Mouse (Mus musculus) brown adipose tissue, adult 24 weeks (tissue): ENCODE results near the gene Dnajb4. TPM values are rescaled to one million over a fixed set of nuclear protein-coding genes. Genes with fewer than 3 reads are reported as not detected.
A peak's percentile ranks its signal among the peaks of the same experiment; 100 is the strongest.

Source experiments
- H3K27ac ChIP-seq: fragments of 200-500 bp; replicated peaks from 2 replicates; pipeline ENCODE4 v1.5.1; 2012; ENCODE audit warnings: low read depth, mild to moderate bottlenecking, low read length
- H3K4me1 ChIP-seq: fragments of 200-500 bp; 2 replicates; pipeline ENCODE4 v1.6.1; 2012; ENCODE audit warnings: low read length, mixed read lengths; ENCODE audit not compliant: control insufficient read depth, insufficient read depth, insufficient read length
- H3K4me3 ChIP-seq: fragments of 200-500 bp; 2 replicates; pipeline ENCODE4 v1.5.1; 2012; ENCODE audit warnings: low read depth, mild to moderate bottlenecking, low read length, moderate library complexity; ENCODE audit not compliant: insufficient read depth
- polyA plus RNA-seq: library from polyadenylated mRNA; stranded (reverse); fragments of >200 nt; gene quantifications from 2 replicates; pipeline ENCODE4 v1.2.4, GENCODE M21; 2012; ENCODE audit not compliant: missing spikeins, insufficient read depth, insufficient read length

The Dnajb4 gene
- polyA plus RNA-seq, 1 experiment: 40.7 TPM

GRCm38 (mm10) chr3:152225906-152226305 lies 15.8 kb upstream of the Dnajb4 start:
- Histone ChIP-seq H3K4me1 (no peaks in the 10 kb centered on the region), H3K4me3 (no peak overlapping the region), H3K27ac (no peak overlapping the region)

GRCm38 (mm10) chr3:152224918-152225317 lies 14.8 kb upstream of the Dnajb4 start:
- Histone ChIP-seq H3K27ac (no peak overlapping the region), H3K4me3 (no peak overlapping the region), H3K4me1 (no peaks in the 10 kb centered on the region)

DNA sequence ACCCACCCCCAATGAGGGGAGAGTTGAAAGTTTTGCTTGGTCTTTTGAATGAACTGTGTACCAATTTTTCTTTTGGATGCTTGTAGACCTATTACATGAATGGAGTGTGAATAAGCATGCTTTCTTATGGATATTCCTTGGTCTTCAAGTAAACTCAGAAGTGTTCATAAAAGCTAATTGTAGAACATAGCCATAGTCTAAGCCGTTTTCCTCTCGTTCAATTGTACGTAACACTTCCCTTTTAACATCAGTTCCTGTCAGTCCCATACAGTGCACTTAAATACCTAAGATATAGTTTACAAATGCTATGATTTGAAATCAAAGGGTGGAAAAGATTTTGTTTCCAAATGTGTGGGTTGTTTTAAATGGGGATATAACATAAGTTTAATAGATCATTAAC lies 3.3 kb upstream of the Dnajb4 start:
- Histone ChIP-seq H3K27ac (no peak overlapping the region), H3K4me1 (peaks cover 7% of the 10 kb centered on the region), H3K4me3 (no peak overlapping the region)

DNA sequence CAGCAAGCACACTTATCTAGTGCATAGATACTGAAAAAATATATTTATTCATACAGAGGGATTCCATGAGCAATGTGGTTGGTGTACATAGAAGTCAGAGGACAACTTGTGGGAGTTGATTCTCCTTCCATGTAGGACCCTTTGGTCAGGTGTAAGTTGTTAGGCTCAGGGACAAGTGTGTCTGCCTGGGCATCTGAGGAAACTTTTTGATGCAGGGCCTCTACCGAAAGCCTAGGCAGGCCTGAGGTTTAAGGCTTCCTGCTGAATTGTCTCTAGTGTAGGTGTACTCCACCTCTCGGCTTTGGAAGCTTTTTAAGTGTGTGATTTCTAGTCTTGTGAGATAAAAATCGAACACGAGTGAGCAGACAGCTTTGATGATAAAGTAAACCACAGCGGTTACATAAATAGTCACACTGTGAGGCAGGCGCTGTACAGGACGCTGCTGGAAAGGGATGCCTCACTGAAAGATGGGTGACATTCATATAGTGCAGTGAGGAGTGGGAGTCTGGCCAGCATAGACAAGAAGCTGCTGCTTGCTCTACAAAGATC lies 1.7 kb upstream of the Dnajb4 start:
- Histone ChIP-seq H3K4me1 (peaks cover 7% of the 10 kb centered on the region), H3K27ac (no peak overlapping the region), H3K4me3 (peak overlapping the region; percentile 84)

DNA sequence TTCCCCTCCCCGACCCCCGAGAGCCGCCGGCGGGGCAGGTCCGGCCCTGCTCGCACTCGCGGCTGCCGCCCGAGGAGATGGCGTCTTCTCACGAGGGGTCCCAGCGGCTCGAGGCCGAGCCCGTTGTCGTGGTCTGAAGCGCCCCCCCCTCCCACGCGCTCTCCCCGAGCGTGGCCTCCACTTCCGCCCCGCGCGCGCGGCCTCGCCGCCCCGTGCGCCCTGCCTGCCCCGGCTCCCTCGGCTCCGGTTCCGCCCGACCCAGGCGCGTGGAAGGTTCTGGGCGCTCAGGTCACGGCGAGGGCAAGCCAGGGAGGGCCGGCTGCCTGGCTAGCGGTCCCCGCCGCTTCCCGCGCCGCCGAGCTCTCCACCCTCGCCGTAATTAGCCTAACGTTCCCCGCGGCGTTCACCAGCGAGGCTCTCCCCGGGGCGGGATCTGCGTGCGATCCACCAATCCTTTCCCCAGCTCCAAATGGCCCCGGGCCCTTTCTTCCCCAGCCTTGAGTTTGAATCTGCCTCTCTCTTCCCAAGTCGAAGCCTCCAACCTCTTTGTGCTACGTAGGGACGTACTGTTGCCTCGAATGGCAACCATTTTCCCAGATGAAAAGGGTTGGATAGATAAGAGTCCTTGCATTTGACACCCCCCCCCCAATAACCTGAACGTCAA lies 758 bp upstream of the Dnajb4 start:
- peak overlapping the region; percentile 92 for H3K27ac ChIP-seq
- H3K4me1 ChIP-seq: peaks cover 7% of the 10 kb centered on the region
- H3K4me3 ChIP-seq: peak overlapping the region; percentile 84

DNA sequence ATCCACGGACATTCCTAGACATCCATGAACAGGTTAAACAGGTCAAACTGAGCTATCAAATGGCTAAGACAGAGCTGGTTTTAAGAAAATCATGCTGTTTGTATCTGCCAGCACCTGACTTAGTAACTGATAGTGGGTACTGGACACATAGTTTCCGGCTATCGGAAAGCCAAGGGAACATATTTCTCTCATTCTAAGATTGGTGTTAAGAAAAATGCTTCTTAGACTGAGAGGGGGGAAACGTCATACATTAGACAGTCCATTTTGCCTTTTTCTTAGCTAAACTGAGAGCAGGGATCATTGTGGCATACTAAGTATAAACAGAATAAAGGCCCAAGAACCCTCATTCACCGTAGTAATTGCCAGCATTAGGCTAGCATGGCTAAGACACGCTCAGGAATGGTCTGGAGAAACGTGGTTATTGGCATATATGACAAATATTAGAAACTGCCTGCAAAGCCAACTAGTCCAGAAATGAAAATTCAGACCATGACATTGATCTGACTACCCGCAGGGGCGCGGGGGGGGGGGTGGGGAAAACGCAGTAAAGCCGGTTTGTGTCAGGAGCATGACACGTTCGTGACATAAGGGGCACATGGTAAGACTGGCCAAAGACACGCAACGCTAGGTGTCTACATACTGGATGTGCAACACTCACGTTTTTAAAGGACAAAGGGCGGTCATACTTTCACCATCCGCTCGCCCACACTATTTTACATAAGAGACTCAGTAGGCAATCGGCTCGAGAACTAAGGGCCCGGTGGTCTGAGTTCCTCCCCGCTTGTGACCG lies 730 bp downstream of the Dnajb4 start:
- Histone ChIP-seq H3K4me1 (peaks cover 7% of the 10 kb centered on the region), H3K27ac (peak overlapping the region; percentile 92), H3K4me3 (peak overlapping the region; percentile 73)

GRCm38 (mm10) chr3:152208096-152208885 lies 1.8 kb downstream of the Dnajb4 start:
- H3K27ac ChIP-seq: no peak overlapping the region
- H3K4me3 ChIP-seq: peak overlapping the region; percentile 9; the same call in 1 of the 2 replicates
- peaks cover 7% of the 10 kb centered on the region for H3K4me1 ChIP-seq

GRCm38 (mm10) chr3:152207156-152207555 lies 2.9 kb downstream of the Dnajb4 start:
- H3K27ac ChIP-seq: no peak overlapping the region
- peaks cover 3% of the 10 kb centered on the region for H3K4me1 ChIP-seq
- H3K4me3 ChIP-seq: no peak overlapping the region

- no peak overlapping the region for H3K4me3 ChIP-seq
- no peaks in the 10 kb centered on the region; the same call in 1 of the 2 replicates for H3K4me1 ChIP-seq
- no peak overlapping the region for H3K27ac ChIP-seq
Observed at GRCm38 (mm10) chr3:152204577-152204976, 5.5 kb downstream of the Dnajb4 start.

- Histone ChIP-seq H3K4me1 (no peaks in the 10 kb centered on the region; the same call in 1 of the 2 replicates), H3K27ac (no peak overlapping the region), H3K4me3 (no peak overlapping the region)
Observed at GRCm38 (mm10) chr3:152203996-152204395, 6.1 kb downstream of the Dnajb4 start.

DNA sequence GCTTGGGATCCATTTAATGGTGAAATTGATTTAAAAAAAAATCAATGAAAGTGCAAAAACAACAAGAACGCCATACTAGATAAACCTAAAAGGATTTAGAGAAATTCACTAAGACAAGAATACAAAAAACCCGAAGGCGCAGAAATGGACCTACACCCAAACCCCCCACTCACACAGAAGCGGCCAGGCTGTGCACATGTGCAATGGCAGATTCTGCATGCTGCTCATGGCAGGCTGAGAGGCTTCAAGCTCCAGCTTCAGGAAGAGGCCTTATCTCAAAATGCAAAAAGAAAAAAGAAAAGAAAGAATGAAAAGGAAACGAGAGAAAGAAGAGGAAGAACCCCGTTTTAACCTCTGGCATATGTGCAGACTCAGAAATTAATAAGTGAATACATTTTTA lies 6.7 kb downstream of the Dnajb4 start:
- Histone ChIP-seq H3K27ac (no peak overlapping the region), H3K4me3 (no peak overlapping the region), H3K4me1 (no peaks in the 10 kb centered on the region; the same call in 1 of the 2 replicates)

DNA sequence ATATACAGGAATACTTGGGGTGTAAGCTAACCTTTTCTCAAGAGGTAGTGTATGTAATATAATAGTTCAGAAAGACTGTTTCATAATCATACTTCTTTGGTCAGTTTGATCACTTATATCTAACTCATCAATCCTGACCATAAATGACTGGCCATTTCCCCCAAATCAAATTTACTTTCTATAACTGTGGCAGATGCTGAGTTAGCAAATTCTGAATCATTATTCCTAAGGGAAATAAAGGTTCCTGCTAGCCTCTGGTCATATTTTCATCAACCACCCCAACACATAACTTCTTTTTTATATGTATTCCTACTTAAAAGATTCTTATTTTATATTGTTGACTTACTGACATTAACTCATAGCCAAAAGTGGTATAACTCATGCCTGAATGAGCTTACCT lies 7.2 kb downstream of the Dnajb4 start:
- Histone ChIP-seq H3K27ac (no peak overlapping the region), H3K4me3 (no peak overlapping the region), H3K4me1 (no peaks in the 10 kb centered on the region)

DNA sequence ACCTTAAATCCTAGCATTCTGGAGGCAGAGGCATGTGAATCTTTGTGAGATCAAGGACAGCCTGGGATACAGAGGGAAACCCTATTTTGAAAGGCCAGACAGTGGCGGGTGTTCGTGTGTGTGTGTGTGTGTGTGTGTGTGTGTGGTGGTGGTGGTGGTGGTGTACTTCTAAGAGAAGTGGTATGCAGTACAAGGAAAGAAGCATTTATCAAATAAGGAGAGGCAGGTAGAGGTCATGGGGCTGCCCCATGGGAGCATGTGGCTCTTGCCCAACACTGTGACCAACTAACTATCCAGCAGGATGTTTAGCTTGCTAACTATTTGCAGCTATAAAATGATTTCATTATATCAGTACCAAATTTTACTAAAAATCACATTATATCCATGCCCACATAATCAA lies 8.5 kb downstream of the Dnajb4 start:
- 0 out of 2 replicates have a peak overlapping the region, but pooled peaks have one; percentile 15 for H3K27ac ChIP-seq
- H3K4me1 ChIP-seq: no peaks in the 10 kb centered on the region
- no peak overlapping the region for H3K4me3 ChIP-seq

- H3K27ac ChIP-seq: no peak overlapping the region
- H3K4me3 ChIP-seq: no peak overlapping the region
- H3K4me1 ChIP-seq: no peaks in the 10 kb centered on the region
Observed at GRCm38 (mm10) chr3:152201181-152201580, 8.9 kb downstream of the Dnajb4 start.

- Histone ChIP-seq H3K4me1 (no peaks in the 10 kb centered on the region), H3K4me3 (no peak overlapping the region), H3K27ac (no peak overlapping the region)
Observed at GRCm38 (mm10) chr3:152199125-152199524, 11.0 kb downstream of the Dnajb4 start.
